Mouse (Mus musculus) cerebellum, postnatal 10 days (tissue): ENCODE results near the gene Il11.
"Not testable (repeated sequence)": the region's sequence is repeated elsewhere in the genome, so short reads cannot be mapped to it uniquely, and the experiment has no call there.

ENCODE experiments used
- DNase-seq, 2 experiments: peaks; one replicate each; pipeline ENCODE4 v3.0.0; 2021; ENCODE audit warnings: mixed read lengths in 2 of 2

Gene Il11

DNA sequence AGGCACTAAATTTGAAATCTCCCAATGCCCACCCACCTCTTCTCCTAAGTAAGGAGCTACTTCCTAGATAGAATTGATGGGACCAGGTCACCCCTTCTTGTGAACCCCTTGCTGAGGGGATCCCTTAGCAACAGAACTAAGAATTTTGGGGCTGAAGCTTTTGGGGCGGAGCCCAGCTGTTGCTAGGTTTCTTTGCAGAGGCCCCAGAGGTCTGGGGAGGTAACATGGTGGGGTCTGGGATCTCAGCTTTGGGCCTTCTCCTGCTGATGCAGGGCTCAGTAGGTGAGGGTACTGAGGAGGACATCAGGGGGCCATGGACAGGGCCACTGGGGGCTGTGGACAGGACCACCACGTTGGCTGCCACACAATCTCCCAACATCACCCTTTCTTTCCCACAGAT lies at the start of gene Il11, which contains the start of gene Tmem190:
Il11 (minus strand) TSS at position 101 of the 400 bp plus-strand sequence.
Tmem190 (plus strand) TSS at position 179 of the 400 bp plus-strand sequence.
- DNase-seq, result no peak

GRCm38 (mm10) chr7:4830476-4830875 lies 47.8 kb upstream of the Il11 start:
- DNase-seq, result no peak

DNA sequence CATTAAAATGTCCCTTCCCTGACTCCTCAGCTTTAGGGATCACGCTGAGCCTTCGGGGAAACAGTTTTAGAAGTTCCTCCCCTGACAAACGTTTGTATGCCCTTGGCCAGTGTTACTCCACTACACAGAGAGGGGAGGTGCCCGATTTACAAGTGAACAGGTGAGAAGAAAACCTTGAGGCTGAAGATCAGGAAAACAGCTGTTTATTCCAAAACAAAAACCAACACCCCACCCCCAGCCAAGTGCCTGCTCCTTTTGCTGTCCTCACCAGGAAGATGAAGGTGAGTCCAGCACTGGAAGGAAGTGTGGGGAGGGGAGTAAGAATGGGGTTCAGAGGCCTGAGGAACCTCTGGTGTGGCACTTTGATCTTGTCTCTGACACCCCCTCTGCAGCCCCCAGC lies 42.7 kb upstream of the Il11 start:
- no peak for DNase-seq

- no peak for DNase-seq
Observed at GRCm38 (mm10) chr7:4822162-4822907, 39.7 kb upstream of the Il11 start.

DNA sequence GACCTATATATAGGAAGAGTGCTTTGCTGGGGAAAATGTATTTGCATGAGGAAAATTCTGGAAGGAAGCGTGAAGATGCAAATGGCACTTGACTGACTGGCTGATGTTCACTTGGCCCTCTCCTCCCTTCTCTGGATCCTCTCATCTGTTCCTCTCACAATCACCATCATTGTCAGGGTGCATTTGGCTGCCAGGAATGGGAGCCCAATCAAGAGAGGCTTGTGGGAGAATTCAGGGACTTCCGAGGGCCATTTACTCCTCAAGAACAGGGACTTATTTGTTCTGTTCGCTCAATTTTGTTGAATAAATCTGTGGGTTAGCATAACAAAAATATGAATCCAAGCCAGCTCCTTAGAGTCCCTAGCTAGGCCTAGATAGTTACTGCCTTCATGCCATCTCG lies 39.0 kb upstream of the Il11 start:
- DNase-seq, result no peak

- not testable (repeated sequence) for DNase-seq
Observed at GRCm38 (mm10) chr7:4820925-4821324, 38.3 kb upstream of the Il11 start.

- no peak for DNase-seq
Observed at GRCm38 (mm10) chr7:4816559-4816958, 33.9 kb upstream of the Il11 start.

DNA sequence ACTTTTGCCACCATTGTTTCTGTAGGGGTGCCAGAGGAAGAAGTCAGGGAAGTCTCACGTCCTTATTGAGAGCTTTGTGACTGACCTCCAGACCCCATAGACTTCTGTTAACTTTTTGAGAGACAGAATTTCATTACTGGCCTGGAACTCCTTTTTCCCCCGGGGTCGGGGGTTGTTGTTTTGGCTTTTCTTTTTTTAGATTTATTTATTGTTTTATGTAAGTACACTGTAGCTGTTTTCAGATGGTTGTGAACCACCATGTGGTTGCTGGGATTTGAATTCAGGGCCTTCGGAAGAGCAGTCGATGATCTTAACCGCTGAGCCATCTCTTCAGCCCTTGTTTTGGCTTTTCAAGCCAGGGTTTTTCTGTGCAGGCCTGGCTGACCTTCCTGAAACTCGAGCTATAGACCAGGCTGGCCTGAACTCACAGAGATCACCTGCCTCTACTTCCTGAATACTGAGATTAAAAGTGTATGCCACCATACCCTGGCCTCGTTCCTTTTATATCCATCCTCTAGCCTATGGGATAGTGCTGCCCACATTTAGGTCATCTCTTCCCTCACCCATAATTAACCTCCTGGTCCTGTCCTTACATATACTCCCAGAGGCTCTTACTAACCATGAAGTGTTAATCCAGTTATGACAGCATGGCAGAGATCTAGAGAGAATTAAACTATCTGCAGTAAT lies 30.6 kb upstream of the Il11 start:
- DNase-seq, result no peak

DNA sequence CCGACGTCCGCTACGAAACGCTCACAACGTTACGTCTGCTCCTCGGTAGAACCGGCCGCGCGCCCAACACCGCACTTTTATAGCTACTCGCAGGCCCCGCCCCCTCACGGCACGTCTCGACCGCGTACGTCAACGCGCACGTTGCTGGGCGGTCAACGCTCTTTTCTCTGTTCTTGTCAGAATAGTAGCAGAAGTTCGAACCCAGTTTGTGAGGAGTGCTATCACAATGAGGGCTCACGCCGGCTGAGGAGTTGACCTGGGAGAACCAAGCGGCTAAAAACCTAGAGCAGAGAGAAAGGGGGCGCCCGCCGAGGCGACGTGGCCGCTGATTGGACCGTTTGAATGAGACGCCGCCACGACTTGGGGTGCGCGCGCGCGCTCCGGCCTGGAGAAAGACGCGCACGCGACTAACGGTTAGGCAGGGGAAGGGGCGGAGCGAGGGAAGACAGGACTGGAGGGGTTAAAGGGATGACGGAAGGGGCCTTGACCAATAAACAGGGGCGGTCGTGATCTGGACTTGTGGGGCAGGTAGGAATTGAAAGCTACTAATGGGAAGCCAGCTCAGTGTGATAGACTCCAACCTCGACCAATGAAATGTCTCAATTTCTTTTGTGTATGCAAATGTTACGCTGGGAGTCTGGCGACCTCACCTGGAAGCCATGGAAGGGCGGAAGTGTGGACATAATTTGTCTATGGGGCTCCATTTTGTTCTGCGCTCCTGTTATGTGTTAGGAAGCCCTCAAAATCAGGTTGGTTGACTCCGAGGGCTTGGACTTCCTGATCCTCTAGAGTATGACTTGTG lies 29.8 kb upstream of the Il11 start, which contains the start of gene Ube2s:
Ube2s (minus strand) TSS at position 288 of the 802 bp plus-strand sequence.
- DNase-seq, result peak; percentile 99 to 100

GRCm38 (mm10) chr7:4811842-4812302 lies 29.2 kb upstream of the Il11 start:
- DNase-seq, result peak in 1 of 2 experiments; percentile 57

DNA sequence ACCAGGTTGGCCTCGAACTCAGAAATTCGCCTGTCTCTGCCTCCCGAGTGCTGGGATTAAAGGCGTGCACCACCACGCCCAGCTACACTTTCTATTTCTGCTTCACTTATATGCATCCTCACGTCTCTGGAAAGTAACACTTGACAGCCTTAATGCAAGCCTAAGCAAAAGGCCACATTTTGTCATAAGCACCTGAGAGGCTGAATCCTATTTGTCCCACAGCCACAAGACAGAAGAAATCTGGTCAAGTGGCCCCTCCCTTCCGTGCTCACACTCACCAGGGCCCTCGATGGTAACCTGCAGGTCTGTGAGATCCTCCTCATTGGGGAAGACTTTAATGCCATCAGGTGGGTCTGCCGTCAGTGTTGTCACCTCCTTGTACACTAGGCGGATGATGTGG lies 28.5 kb upstream of the Il11 start:
- DNase-seq, result not testable (repeated sequence)

GRCm38 (mm10) chr7:4806716-4807115 lies 24.1 kb upstream of the Il11 start:
- peak; percentile 62 to 71 for DNase-seq

DNA sequence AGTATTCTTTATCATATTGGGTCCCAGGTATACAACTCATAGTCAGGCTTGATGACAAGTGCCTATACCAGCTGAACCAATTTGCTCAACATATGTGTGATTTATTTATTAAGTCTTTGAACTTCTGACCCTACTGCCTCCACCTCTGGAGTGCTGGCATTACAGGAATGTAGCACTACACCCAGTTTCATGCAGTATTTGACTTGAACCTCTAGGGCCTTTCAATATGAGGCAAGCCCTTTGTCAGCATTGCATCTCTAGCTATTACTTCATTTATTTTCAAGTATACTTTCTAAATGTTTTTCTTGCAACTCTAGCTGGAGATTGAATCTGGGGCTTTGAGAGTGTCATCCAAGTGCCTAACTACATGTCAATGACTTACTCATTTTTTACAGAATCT lies 19.6 kb upstream of the Il11 start:
- no peak for DNase-seq

GRCm38 (mm10) chr7:4795767-4796433 lies 13.2 kb upstream of the Il11 start:
- peak; percentile 48 to 62 for DNase-seq

GRCm38 (mm10) chr7:4794631-4795168 lies 12.0 kb upstream of the Il11 start:
- no peak for DNase-seq

DNA sequence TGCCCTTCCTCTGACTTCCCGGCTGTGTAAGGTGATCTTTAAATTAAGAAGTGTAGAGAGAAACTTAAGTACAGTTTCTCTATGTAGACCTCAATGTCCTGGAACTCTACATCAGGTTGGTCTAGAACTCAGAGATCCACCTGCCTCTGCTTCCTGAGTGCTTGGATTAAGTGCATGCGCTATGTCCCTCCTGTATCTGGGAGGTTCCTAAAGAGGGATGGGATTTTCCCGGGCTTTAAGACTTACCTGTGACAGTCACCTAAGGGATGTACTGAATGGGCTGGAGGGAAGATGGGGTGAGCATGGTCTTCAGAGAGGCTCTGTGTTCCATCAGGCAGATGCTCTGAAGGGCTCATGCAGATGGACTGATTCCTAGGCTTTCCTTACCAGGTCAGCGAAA lies 11.0 kb upstream of the Il11 start:
- DNase-seq, result no peak

DNA sequence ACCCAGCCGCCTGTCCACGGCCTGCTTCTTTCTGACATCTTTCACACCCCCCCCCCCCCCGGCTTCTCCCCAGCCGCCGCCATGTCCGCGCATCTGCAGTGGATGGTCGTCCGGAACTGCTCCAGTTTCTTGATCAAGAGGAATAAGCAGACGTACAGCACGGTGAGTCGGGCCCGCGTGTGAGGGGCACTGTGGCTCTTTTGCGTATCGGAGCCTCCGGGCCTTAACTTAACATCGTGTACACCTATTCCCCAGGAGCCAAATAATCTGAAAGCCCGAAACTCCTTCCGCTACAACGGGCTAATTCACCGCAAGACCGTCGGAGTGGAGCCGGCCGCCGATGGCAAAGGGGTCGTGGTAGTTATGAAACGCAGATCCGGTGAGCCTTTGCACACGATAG lies 10.6 kb upstream of the Il11 start:
- DNase-seq, result not testable (repeated sequence)

DNA sequence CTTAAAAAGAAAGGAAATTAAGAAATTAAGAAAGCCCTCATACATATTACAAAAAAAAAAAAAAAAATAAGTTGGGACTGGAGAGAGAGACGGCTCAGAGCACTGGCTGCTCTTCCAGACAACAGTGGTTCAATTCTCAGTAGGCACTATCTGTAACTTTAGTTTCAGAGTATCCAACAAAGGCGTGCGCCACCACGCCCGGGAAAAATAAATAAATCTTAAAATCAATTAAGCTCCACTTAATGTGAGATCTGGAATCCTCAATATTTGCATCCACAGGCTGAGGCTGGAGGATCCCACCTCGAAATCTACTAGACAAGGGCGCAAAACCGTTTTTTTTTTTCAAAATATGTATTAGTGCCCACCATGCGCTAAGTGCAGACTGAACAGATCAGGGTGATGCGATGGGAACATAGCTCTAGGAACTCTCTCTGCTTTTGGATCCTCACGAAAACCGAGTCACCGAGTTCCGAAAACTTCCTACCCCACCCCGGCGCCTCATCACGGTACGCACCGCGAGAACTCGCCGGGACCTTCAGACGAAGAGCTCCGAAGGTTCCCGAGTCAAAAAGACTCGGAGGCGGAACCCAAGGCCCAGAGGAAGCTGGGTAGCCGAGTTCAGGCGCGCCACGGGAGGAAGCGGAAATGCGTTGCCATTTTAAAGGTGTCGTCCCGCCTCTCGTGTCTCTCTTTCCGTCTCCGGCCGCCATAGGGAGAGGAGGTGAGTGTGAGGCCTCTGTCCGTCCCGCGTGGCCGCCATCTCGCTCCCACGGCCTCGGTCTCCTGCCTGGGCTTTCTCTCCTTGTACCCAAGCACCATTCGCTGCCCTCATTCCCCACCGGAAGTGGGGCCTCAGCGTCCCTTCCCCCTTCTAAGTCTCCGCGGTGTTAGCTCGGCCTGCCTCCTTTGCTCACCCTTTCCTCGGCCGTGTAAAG lies 9.9 kb upstream of the Il11 start, which contains the start of gene Rpl28:
Rpl28 (plus strand) TSS at position 597 of the 935 bp plus-strand sequence.
- peak; percentile 96 to 97 for DNase-seq

DNA sequence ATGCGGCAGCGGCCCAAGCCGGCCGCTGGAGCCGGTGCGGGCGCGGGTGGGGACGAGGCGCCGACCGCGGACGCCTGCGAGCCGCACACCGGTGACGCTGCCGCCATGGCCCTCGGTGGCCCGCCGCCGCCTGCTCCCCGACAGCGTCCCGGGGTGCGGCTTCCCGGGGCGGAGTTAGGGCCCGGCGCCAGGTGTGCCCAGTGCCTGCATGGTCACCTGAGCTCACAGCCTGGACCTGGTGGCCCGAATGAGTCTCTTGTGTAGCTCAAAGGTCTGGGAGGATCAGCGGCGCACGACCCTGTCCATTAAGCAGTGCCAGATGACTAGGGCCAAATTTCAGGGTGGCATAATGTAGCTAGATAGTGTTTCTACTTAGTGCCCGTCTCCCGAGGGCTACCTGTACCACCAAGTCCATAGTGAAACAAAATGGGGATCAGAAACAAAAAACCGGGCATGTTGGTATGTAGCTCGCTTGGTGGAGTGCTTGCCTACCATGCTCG lies 6.8 kb upstream of the Il11 start, which contains the start of gene Tmem238:
Tmem238 (minus strand) TSS at position 221 of the 500 bp plus-strand sequence.
- peak; percentile 74 to 81 for DNase-seq
